Mouse (Mus musculus) hindbrain, embryonic 10.5 days (tissue): ENCODE data around the gene Eif3d. TPM values are rescaled to one million over a fixed set of nuclear protein-coding genes. Genes with fewer than 3 reads are reported as not detected.
A peak's percentile ranks its signal among the peaks of the same experiment; 100 is the strongest.

ENCODE experiments used
- DNase-seq: peaks from one replicate; pipeline ENCODE4 v3.0.0-alpha.2; 2017; ENCODE audit warnings: low spot score
- H3K27ac ChIP-seq: fragments of 300-500 bp; sonication (generic); 2 replicates; pipeline ENCODE4 v1.5.1; 2016; ENCODE audit warnings: mild to moderate bottlenecking, moderate library complexity
- H3K27me3 ChIP-seq: fragments of 300-500 bp; sonication (generic); 2 replicates; pipeline ENCODE4 v1.6.1; 2016; ENCODE audit warnings: mild to moderate bottlenecking; ENCODE audit not compliant: poor library complexity, insufficient read depth, severe bottlenecking
- H3K36me3 ChIP-seq: fragments of 300-500 bp; sonication (generic); 2 replicates; pipeline ENCODE4 v1.6.1; 2016; ENCODE audit warnings: mild to moderate bottlenecking, moderate library complexity
- H3K4me1 ChIP-seq: fragments of 300-500 bp; sonication (generic); replicated peaks from 2 replicates; pipeline ENCODE4 v1.6.1; 2016; ENCODE audit warnings: mild to moderate bottlenecking
- H3K4me3 ChIP-seq: fragments of 300-500 bp; sonication (generic); 2 replicates; pipeline ENCODE4 v1.5.1; 2016; ENCODE audit warnings: mild to moderate bottlenecking, moderate library complexity
- H3K9me3 ChIP-seq: fragments of 300-500 bp; sonication (generic); 2 replicates; pipeline ENCODE4 v1.6.1; 2016; ENCODE audit warnings: mild to moderate bottlenecking, moderate library complexity
- WGBS: fragments of 180-500 bp; shearing (Covaris S2); methylation state at CpG from one replicate; pipeline ENCODE4 v1.1.7; 2016; 5-methylcytosine and 5-hydroxymethylcytosine counted together
- polyA plus RNA-seq: library from polyadenylated mRNA; unstranded; fragments of >200 nt; fragmentation: Nextera tagmentation; extraction: Ambion mirVana; gene quantifications from 2 replicates; pipeline ENCODE4 v1.2.1, GENCODE M21; 2016

Gene Eif3d
- polyA plus RNA-seq, 1 experiment from 2014 or later: 241 TPM

- no peaks in the 10 kb centered on the region for H3K27me3 ChIP-seq
- H3K27ac ChIP-seq: no peak overlapping the region
- peaks cover 22% of the 10 kb centered on the region for H3K4me1 ChIP-seq
- 69% methylated on average over 9 of the region's 9 CpGs for WGBS
- peaks cover 90% of the 10 kb centered on the region for H3K36me3 ChIP-seq
- H3K4me3 ChIP-seq: no peak overlapping the region
- no peak for DNase-seq
- no peaks in the 10 kb centered on the region for H3K9me3 ChIP-seq
Observed at GRCm38 (mm10) chr15:77923267-77924035, 47.2 kb downstream of the Eif3d start.

- no peaks in the 10 kb centered on the region for H3K9me3 ChIP-seq
- H3K4me1 ChIP-seq: peaks cover 16% of the 10 kb centered on the region
- 87% methylated on average over 9 of the region's 9 CpGs for WGBS
- H3K27me3 ChIP-seq: no peaks in the 10 kb centered on the region
- DNase-seq: no peak
- peaks cover 96% of the 10 kb centered on the region for H3K36me3 ChIP-seq
- H3K27ac ChIP-seq: no peak overlapping the region
- no peak overlapping the region for H3K4me3 ChIP-seq
Observed at GRCm38 (mm10) chr15:77922710-77923109, 47.9 kb downstream of the Eif3d start.

DNA sequence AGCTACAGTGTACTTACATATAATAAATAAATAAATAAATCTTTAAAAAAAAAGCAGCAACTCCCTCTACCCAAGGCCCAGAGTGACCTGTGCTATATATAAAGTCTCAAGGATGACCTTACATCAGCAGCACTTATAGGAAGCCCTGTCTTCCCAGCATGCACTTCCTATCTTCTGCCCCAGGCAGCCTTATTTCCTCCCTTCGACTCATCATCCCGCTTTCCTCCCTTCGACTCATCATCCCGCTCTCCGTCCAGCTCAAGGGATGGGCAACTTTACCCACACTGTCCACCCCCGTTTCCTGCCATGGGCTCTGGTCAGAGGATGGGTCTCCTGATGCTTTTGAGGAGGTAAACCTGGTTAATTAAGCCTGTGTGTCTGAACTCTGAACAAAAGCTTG lies 49.0 kb downstream of the Eif3d start:
- Histone ChIP-seq H3K27ac (no peak overlapping the region), H3K9me3 (no peaks in the 10 kb centered on the region), H3K4me3 (no peak overlapping the region), H3K27me3 (no peaks in the 10 kb centered on the region), H3K4me1 (peaks cover 9% of the 10 kb centered on the region; the same call in 1 of the 2 replicates), H3K36me3 (peaks cover 93% of the 10 kb centered on the region)
- no peak for DNase-seq
- WGBS: 83% methylated on average over 6 of the region's 6 CpGs

GRCm38 (mm10) chr15:77920511-77921462 lies 49.8 kb downstream of the Eif3d start:
- peaks cover 9% of the 10 kb centered on the region; the same call in 1 of the 2 replicates for H3K4me1 ChIP-seq
- DNase-seq: no peak
- WGBS: 79% methylated on average over 10 of the region's 10 CpGs

DNA sequence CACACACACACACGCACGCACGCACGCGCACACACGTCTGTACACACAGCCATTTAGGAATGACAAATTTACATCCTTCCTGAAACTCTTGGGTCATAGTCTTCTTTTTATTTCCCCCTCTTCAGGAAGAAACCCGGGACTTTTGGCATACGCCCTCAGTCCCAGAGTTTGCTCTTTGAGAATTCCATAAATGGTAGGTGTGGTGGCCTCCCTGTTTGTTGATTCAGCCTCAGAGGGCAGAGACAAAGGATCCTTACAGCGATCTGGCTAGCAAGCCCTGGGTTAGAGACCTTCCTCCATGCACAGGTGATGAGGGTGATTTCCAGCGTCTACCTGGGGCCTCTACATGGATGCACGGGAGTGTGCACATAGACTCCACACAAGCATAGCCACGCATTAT lies 51.2 kb downstream of the Eif3d start:
- WGBS: 93% methylated on average over 12 of the region's 12 CpGs
- no peak overlapping the region for H3K27ac ChIP-seq
- peaks cover 9% of the 10 kb centered on the region; the same call in 1 of the 2 replicates for H3K4me1 ChIP-seq
- no peak for DNase-seq
- peaks cover 95% of the 10 kb centered on the region for H3K36me3 ChIP-seq
- no peaks in the 10 kb centered on the region for H3K27me3 ChIP-seq
- H3K4me3 ChIP-seq: no peak overlapping the region
- H3K9me3 ChIP-seq: no peaks in the 10 kb centered on the region

More at GRCm38 (mm10) chr15:77920511-77921462, 49.8 kb downstream of the Eif3d start:
- Histone ChIP-seq H3K4me3 (no peak overlapping the region), H3K27me3 (no peaks in the 10 kb centered on the region), H3K36me3 (peaks cover 93% of the 10 kb centered on the region), H3K9me3 (no peaks in the 10 kb centered on the region), H3K27ac (no peak overlapping the region)

GRCm38 (mm10) chr15:77916851-77917544 lies 53.6 kb downstream of the Eif3d start:
- H3K4me3 ChIP-seq: no peak overlapping the region
- H3K27me3 ChIP-seq: no peaks in the 10 kb centered on the region
- peaks cover 19% of the 10 kb centered on the region for H3K4me1 ChIP-seq
- H3K36me3 ChIP-seq: peaks cover 78% of the 10 kb centered on the region
- peak; percentile 91 for DNase-seq
- WGBS: 42% methylated on average over 8 of the region's 8 CpGs
- H3K9me3 ChIP-seq: no peaks in the 10 kb centered on the region
- no peak overlapping the region for H3K27ac ChIP-seq

DNA sequence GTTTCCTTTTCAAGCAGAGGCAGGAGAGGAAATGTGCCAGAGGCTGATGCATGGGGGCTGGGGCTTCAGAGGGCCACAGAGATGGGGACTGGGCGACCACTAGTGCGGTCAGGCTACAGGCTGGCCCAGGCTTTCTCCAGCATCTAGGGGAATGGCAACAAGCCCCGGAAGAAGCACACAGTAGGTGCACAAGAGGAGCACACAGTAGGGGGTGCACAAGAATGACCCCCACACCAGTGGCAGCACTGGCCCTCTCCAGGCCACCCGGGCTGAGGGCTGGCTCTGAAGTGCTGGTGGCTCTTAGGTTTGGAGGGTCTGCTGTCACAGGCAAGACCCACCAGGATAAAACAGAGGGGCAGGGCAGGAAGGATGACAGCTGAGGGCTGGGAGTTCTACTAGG lies 55.3 kb downstream of the Eif3d start:
- Histone ChIP-seq H3K4me3 (no peak overlapping the region), H3K27me3 (no peaks in the 10 kb centered on the region), H3K4me1 (peaks cover 20% of the 10 kb centered on the region), H3K36me3 (peaks cover 61% of the 10 kb centered on the region), H3K9me3 (no peaks in the 10 kb centered on the region), H3K27ac (no peak overlapping the region)
- 94% methylated on average over 4 of the region's 4 CpGs for WGBS
- no peak for DNase-seq

DNA sequence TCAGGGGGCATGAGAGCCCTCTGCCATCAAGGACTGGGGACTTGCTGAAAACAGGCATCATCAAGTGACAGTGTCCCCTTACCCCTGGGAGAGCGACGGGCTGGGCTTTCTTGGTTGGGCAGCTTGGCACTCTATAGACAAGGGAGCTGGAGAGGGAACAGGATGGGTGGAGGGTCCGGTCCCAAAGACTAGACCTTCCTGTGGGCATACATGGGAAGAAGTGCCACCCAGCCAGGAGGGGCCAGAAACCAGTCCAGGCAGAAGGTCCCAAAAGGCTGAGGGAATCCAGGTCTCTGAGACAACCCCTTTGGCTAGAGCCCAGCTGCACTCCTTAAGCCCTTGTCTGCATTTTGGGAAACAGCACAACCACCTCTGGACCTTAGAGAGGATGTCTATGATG lies 56.1 kb downstream of the Eif3d start:
- H3K27me3 ChIP-seq: no peaks in the 10 kb centered on the region
- no peaks in the 10 kb centered on the region for H3K9me3 ChIP-seq
- H3K27ac ChIP-seq: no peak overlapping the region
- peaks cover 54% of the 10 kb centered on the region for H3K36me3 ChIP-seq
- no peak for DNase-seq
- peaks cover 20% of the 10 kb centered on the region for H3K4me1 ChIP-seq
- no peak overlapping the region for H3K4me3 ChIP-seq
- WGBS: 95% methylated on average over 3 of the region's 3 CpGs

DNA sequence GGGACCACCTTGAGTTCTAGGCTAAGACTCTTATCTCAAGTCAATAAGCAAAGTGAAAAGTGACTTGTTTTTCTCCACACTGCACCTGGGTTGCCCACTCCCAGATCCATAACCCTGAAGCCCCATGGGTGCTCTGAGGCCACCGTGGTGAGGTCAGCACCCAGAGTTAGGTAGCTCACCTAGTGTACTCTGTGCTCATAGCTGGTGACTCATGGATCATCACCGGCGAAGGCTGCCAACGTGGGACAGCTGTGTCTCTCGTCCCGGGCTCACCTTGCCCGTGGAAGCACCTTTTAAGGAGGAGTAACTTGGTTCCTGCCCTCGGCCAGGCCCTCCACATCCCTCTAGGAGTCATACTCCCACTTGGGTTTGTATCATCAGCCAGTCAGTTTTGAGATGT lies 57.6 kb downstream of the Eif3d start:
- H3K27ac ChIP-seq: no peak overlapping the region
- WGBS: 85% methylated on average over 8 of the region's 8 CpGs
- H3K36me3 ChIP-seq: peaks cover 40% of the 10 kb centered on the region

GRCm38 (mm10) chr15:77912585-77912984 lies 58.0 kb downstream of the Eif3d start:
- Histone ChIP-seq H3K27me3 (no peaks in the 10 kb centered on the region), H3K9me3 (no peaks in the 10 kb centered on the region), H3K36me3 (peaks cover 35% of the 10 kb centered on the region), H3K27ac (peak overlapping the region; percentile 66), H3K4me1 (peaks cover 27% of the 10 kb centered on the region), H3K4me3 (no peak overlapping the region)
- DNase-seq: no peak
- WGBS: 58% methylated on average over 7 of the region's 7 CpGs

More for the DNA sequence above, 57.6 kb downstream of the Eif3d start:
- Histone ChIP-seq H3K4me1 (peaks cover 23% of the 10 kb centered on the region), H3K4me3 (no peak overlapping the region), H3K9me3 (no peaks in the 10 kb centered on the region), H3K27me3 (no peaks in the 10 kb centered on the region)
- no peak for DNase-seq

GRCm38 (mm10) chr15:77912048-77912447 lies 58.6 kb downstream of the Eif3d start:
- no peak overlapping the region for H3K4me3 ChIP-seq
- no peaks in the 10 kb centered on the region for H3K9me3 ChIP-seq
- peak overlapping the region; percentile 66; the same call in 1 of the 2 replicates for H3K27ac ChIP-seq
- WGBS: 47% methylated on average over 5 of the region's 5 CpGs
- peaks cover under 1% of the 10 kb centered on the region; the same call in 1 of the 2 replicates for H3K27me3 ChIP-seq
- peaks cover 32% of the 10 kb centered on the region for H3K4me1 ChIP-seq
- DNase-seq: no peak
- peaks cover 34% of the 10 kb centered on the region for H3K36me3 ChIP-seq

- Histone ChIP-seq H3K9me3 (no peaks in the 10 kb centered on the region), H3K27ac (no peak overlapping the region), H3K27me3 (peaks cover 10% of the 10 kb centered on the region), H3K4me1 (peaks cover 42% of the 10 kb centered on the region), H3K36me3 (peaks cover 24% of the 10 kb centered on the region), H3K4me3 (no peak overlapping the region)
- DNase-seq: no peak
- 22% methylated on average over 2 of the region's 2 CpGs for whole genome bisulfite sequencing
Observed at GRCm38 (mm10) chr15:77911065-77911464, 59.5 kb downstream of the Eif3d start.
